Mouse (Mus musculus): ENCODE measurements around the gene Vsig1.

- TF ChIP-seq POLR2A (IDR thresholded peaks at IDR 0.05; ENCODE audit: insufficient read depth, low read depth, low read length) (no peak), CTCF (IDR thresholded peaks at IDR 0.05) (no peak), EP300 (IDR thresholded peaks at IDR 0.05; ENCODE audit: insufficient read depth, low read depth, low read length) (no peak)
Observed at GRCm38 (mm10) chrX:140936271-140936670, 28.9 kb downstream of the Vsig1 start.
